Mouse (Mus musculus) MEL (cell line): ENCODE measurements at regions not wholly inside any gene's neighbourhood (a gene's known extent, or its start where the extent isn't known, plus 50 kb on each side); places are given as distances from the start of the nearest gene placed in this dataset.

Experiments used
- DNase-seq: peaks from one replicate; pipeline ENCODE4 v3.0.0; 2011; ENCODE audit warnings: low read depth, low spot score
- H3K27ac ChIP-seq: 2 replicates; pipeline ENCODE4 v1.5.1; 2012; ENCODE audit warnings: low read depth, mild to moderate bottlenecking, control low read depth, low read length, moderate library complexity; ENCODE audit not compliant: control insufficient read depth
- H3K27me3 ChIP-seq, 2 experiments: fragments of 150-350 bp in 1 of 2; sonication (generic) in 1 of 2; 2 replicates each; pipeline ENCODE4 v1.6.1; 2012; ENCODE audit warnings: low read length in 2 of 2, mild to moderate bottlenecking in 2 of 2, improper control_type of control experiment in 1 of 2, moderate library complexity in 1 of 2; ENCODE audit not compliant: insufficient read depth in 2 of 2, control insufficient read depth in 1 of 2
- H3K36me3 ChIP-seq, 2 experiments: 2 replicates each; pipeline ENCODE4 v1.6.1; 2012 to 2014; ENCODE audit warnings: low read length in 2 of 2, improper control_type of control experiment in 1 of 2, inconsistent platforms in 1 of 2, mild to moderate bottlenecking in 1 of 2; ENCODE audit not compliant: insufficient read depth in 2 of 2, control insufficient read depth in 1 of 2
- H3K4me1 ChIP-seq, 2 experiments: fragments of 150-350 bp in 1 of 2; sonication (generic) in 1 of 2; 2 replicates each; pipeline ENCODE4 v1.6.1; 2012; ENCODE audit warnings: low read length in 2 of 2, improper control_type of control experiment in 1 of 2, mild to moderate bottlenecking in 1 of 2; ENCODE audit not compliant: insufficient read depth in 2 of 2, control insufficient read depth in 1 of 2
- H3K4me3 ChIP-seq, 2 experiments: fragments of 150-350 bp in 1 of 2; sonication (generic) in 1 of 2; 2 replicates each; pipeline ENCODE4 v1.5.1; 2012; ENCODE audit warnings: low read depth in 2 of 2, low read length in 2 of 2, mild to moderate bottlenecking in 2 of 2, moderate library complexity in 2 of 2, control low read depth in 1 of 2, improper control_type of control experiment in 1 of 2; ENCODE audit not compliant: control insufficient read depth in 1 of 2, insufficient read depth in 1 of 2
- H3K79me2 ChIP-seq: 2 replicates; pipeline ENCODE4 v1.6.1; 2012; ENCODE audit warnings: mild to moderate bottlenecking, low read length, moderate library complexity; ENCODE audit not compliant: control insufficient read depth, poor library complexity, insufficient read depth
- H3K9ac ChIP-seq: 2 replicates; pipeline ENCODE4 v1.6.1; 2012; ENCODE audit warnings: low read depth, mild to moderate bottlenecking, control low read depth, low read length, moderate library complexity; ENCODE audit not compliant: control insufficient read depth, poor library complexity, severe bottlenecking
- H3K9me3 ChIP-seq: fragments of 150-350 bp; sonication (generic); replicated peaks from 2 replicates; pipeline ENCODE4 v1.6.1; 2012; ENCODE audit warnings: mild to moderate bottlenecking, low read length, improper control_type of control experiment, moderate library complexity; ENCODE audit not compliant: insufficient read depth
- CHD1 ChIP-seq: IDR thresholded peaks from 2 replicates; pipeline ENCODE4 v1.6.1; 2012; ENCODE audit warnings: low read depth, mild to moderate bottlenecking, inconsistent platforms, low read length, improper control_type of control experiment
- CHD2 ChIP-seq: IDR thresholded peaks from 2 replicates; pipeline ENCODE4 v1.6.1; 2011; ENCODE audit warnings: low read length, improper control_type of control experiment
- CTCF ChIP-seq, 3 experiments: IDR thresholded peaks in 2 of 3; conservative IDR thresholded peaks in 1 of 3; 2 replicates each; pipeline ENCODE4 v1.5.1; 2011 to 2012; ENCODE audit warnings: low read length in 3 of 3, low read depth in 2 of 3, mild to moderate bottlenecking in 2 of 3, improper control_type of control experiment in 1 of 3, inconsistent platforms in 1 of 3, mixed read lengths in 1 of 3, moderate library complexity in 1 of 3; ENCODE audit not compliant: control insufficient read depth in 1 of 3, insufficient read depth in 1 of 3, poor library complexity in 1 of 3, severe bottlenecking in 1 of 3
- ELF1 ChIP-seq: IDR thresholded peaks from 2 replicates; pipeline ENCODE4 v1.6.1; 2014; ENCODE audit warnings: low read depth, mild to moderate bottlenecking, inconsistent platforms, low read length, improper control_type of control experiment, moderate library complexity
- GABPA ChIP-seq: IDR thresholded peaks from 2 replicates; pipeline ENCODE4 v1.6.1; 2012; ENCODE audit warnings: low read depth, mild to moderate bottlenecking, inconsistent platforms, low read length, improper control_type of control experiment, moderate library complexity
- GATA1 ChIP-seq: IDR thresholded peaks from 2 replicates; pipeline ENCODE4 v1.6.1; 2011; ENCODE audit warnings: low read depth, low read length, improper control_type of control experiment
- HCFC1 ChIP-seq: IDR thresholded peaks from 2 replicates; pipeline ENCODE4 v1.6.1; 2012; ENCODE audit warnings: low read depth, mild to moderate bottlenecking, inconsistent platforms, low read length, improper control_type of control experiment, moderate library complexity
- JUND ChIP-seq: IDR thresholded peaks from 2 replicates; pipeline ENCODE4 v1.6.1; 2011; ENCODE audit warnings: low read depth, mild to moderate bottlenecking, improper control_type of control experiment, low read length
- MAX ChIP-seq: IDR thresholded peaks from 2 replicates; pipeline ENCODE4 v1.6.1; 2011; ENCODE audit warnings: low read length, improper control_type of control experiment
- MAZ ChIP-seq: IDR thresholded peaks from 2 replicates; pipeline ENCODE4 v1.6.1; 2012; ENCODE audit warnings: low read depth, mild to moderate bottlenecking, inconsistent platforms, low read length, improper control_type of control experiment
- MYB ChIP-seq: IDR thresholded peaks from 2 replicates; pipeline ENCODE4 v1.6.1; 2011; ENCODE audit warnings: mild to moderate bottlenecking, low read depth, low read length, improper control_type of control experiment
- NRF1 ChIP-seq: IDR thresholded peaks from 2 replicates; pipeline ENCODE4 v1.6.1; 2014; ENCODE audit warnings: low read depth, mild to moderate bottlenecking, inconsistent platforms, low read length, improper control_type of control experiment, moderate library complexity; ENCODE audit not compliant: poor library complexity, insufficient read depth, severe bottlenecking
- POLR2AphosphoS5 ChIP-seq: IDR thresholded peaks from 2 replicates; pipeline ENCODE4 v1.6.1; 2012; ENCODE audit warnings: low read depth, borderline replicate concordance, mild to moderate bottlenecking, inconsistent platforms, low read length, moderate library complexity, mixed read lengths
- RAD21 ChIP-seq: IDR thresholded peaks from 2 replicates; pipeline ENCODE4 v1.6.1; 2011; ENCODE audit warnings: mild to moderate bottlenecking, low read depth, low read length, improper control_type of control experiment
- RCOR1 ChIP-seq: IDR thresholded peaks from 2 replicates; pipeline ENCODE4 v1.6.1; 2012; ENCODE audit warnings: low read depth, mild to moderate bottlenecking, inconsistent platforms, low read length, improper control_type of control experiment
- SMC3 ChIP-seq: IDR thresholded peaks from 2 replicates; pipeline ENCODE4 v1.6.1; 2011; ENCODE audit warnings: low read depth, low read length, improper control_type of control experiment
- TCF12 ChIP-seq: IDR thresholded peaks from 2 replicates; pipeline ENCODE4 v1.6.1; 2014; ENCODE audit warnings: low read depth, mild to moderate bottlenecking, inconsistent platforms, low read length, improper control_type of control experiment, moderate library complexity
- UBTF ChIP-seq: IDR thresholded peaks from 2 replicates; pipeline ENCODE4 v1.6.1; 2012; ENCODE audit warnings: low read depth, mild to moderate bottlenecking, inconsistent platforms, low read length, improper control_type of control experiment, moderate library complexity, borderline replicate concordance; ENCODE audit not compliant: insufficient read depth
- USF1 ChIP-seq: IDR thresholded peaks from 2 replicates; pipeline ENCODE4 v1.6.1; 2014; ENCODE audit warnings: low read depth, mild to moderate bottlenecking, inconsistent platforms, low read length, improper control_type of control experiment, moderate library complexity
- ZC3H11A ChIP-seq: IDR thresholded peaks from 2 replicates; pipeline ENCODE4 v1.6.1; 2012; ENCODE audit warnings: low read depth, mild to moderate bottlenecking, inconsistent platforms, low read length, improper control_type of control experiment
- ZKSCAN1 ChIP-seq: IDR thresholded peaks from 2 replicates; pipeline ENCODE4 v1.6.1; 2012; ENCODE audit warnings: low read depth, mild to moderate bottlenecking, inconsistent platforms, low read length, improper control_type of control experiment, moderate library complexity

DNA sequence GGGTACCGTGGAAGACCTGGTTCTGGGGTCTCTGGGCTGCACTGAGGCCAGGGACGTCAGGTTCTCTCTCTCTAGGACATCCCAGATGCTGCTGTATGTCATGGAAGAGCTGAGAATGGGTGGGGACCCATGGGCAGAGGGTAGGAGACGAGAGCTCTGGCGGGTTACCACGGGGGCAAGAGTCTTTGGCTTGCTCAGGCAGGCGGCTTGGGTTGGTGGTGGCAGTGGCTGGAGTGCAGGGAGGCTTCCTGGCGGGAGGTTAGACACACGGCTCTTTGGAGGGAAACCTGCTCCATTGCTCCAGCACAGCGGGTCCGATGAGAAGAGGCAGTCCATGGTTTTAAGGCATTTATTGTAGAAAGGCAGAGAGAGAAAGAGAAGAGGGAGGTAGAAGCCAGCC, 138.9 kb downstream of the Tmem17 start:
- H3K4me3 ChIP-seq = no peak overlapping the region
- no peaks in the 10 kb centered on the region for H3K9me3 ChIP-seq

DNA sequence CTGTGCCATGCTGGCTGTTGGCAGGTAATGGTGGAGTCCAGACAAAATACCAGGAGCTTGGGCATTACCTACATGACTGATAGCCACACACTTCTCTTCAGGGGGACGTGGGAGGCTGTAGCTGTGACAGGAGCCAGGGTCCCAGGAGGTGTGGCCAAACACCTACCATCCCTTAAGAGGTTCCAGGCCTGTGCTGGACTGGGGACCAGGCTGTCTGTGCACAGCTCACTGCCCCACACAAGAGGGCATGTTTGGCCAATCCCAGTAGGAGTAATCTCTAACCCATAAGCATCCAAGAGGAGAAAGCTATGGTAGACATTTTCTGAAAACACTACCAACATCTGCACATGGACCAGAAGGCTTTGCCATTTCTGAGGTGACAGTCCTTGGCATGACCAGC, 139.4 kb downstream of the Tmem17 start:
- Histone ChIP-seq H3K4me1 (peaks cover 2 to 14% of the 10 kb centered on the region in 2 experiments; a peak in 3 of 4 replicates), H3K36me3 (peaks cover 0 to 12% of the 10 kb centered on the region in 2 experiments; a peak in 2 of 4 replicates), H3K79me2 (no peaks in the 10 kb centered on the region), H3K9me3 (no peaks in the 10 kb centered on the region), H3K27ac (no peak overlapping the region), H3K4me3 (no peak overlapping the region), H3K27me3 (no peaks in the 10 kb centered on the region), H3K9ac (no peak overlapping the region)
- TF ChIP-seq CHD1 (no peak), MYB (no peak), RCOR1 (no peak), RAD21 (no peak), MAX (no peak), POLR2AphosphoS5 (no peak), ZC3H11A (no peak), NRF1 (no peak), USF1 (no peak)
- DNase-seq = no peak

More for the DNA sequence above, 138.9 kb downstream of the Tmem17 start:
- H3K27ac ChIP-seq = no peak overlapping the region
- H3K79me2 ChIP-seq = no peaks in the 10 kb centered on the region
- DNase-seq = no peak
- H3K4me1 ChIP-seq = peaks cover 2 to 14% of the 10 kb centered on the region in 2 experiments; a peak in 3 of 4 replicates
- H3K9ac ChIP-seq = no peak overlapping the region
- H3K27me3 ChIP-seq = no peaks in the 10 kb centered on the region
- TF ChIP-seq TCF12 (no peak), JUND (no peak), CHD2 (no peak), MYB (no peak)
- peaks cover 0 to 12% of the 10 kb centered on the region in 2 experiments; a peak in 2 of 4 replicates for H3K36me3 ChIP-seq

DNA sequence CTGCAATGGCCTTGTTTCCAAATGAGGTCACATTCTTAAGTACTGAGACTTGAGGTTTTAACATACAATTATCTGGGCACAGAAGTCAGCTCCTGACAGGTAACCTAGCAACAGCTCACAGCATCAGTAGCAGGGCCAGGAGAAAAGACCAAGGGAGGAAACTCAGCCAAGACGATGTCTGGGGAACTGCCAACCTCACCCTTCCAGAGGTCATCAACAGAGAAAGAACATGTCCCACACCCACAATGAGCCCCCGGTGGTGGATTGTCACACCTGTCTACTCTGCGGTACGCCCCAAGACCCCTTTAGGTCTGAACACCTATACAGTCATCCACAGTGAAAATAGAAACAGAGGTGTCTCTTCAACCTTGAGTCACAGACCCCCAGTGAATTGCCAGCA, 140.0 kb downstream of the Tmem17 start:
- TF ChIP-seq CTCF (IDR thresholded peaks at IDR 0.05 in 2 of 3, conservative IDR thresholded peaks at IDR 0.05 in 1 of 3; ENCODE audit: control insufficient read depth in 1 of 3, insufficient read depth in 1 of 3, low read depth in 2 of 3, low read length in 3 of 3, poor library complexity in 1 of 3, severe bottlenecking in 1 of 3) = no peak
- no peak for TF ChIP-seq ZKSCAN1
- TF ChIP-seq GABPA = no peak
- no peak for TF ChIP-seq TCF12
- TF ChIP-seq SMC3 = no peak
- no peak for TF ChIP-seq UBTF
- TF ChIP-seq ELF1 = no peak
- no peak for TF ChIP-seq GATA1
- TF ChIP-seq MAZ = no peak
- TF ChIP-seq HCFC1 = no peak
- no peak overlapping the region for H3K27ac ChIP-seq
- no peaks in the 10 kb centered on the region for H3K79me2 ChIP-seq
- no peak overlapping the region for H3K4me3 ChIP-seq
- DNase-seq = no peak
- no peaks in the 10 kb centered on the region for H3K27me3 ChIP-seq
- H3K9me3 ChIP-seq = no peaks in the 10 kb centered on the region
- H3K9ac ChIP-seq = no peak overlapping the region
- H3K4me1 ChIP-seq = peaks cover 2 to 14% of the 10 kb centered on the region in 2 experiments; a peak in 3 of 4 replicates
- peaks cover 0 to 12% of the 10 kb centered on the region in 2 experiments; a peak in 2 of 4 replicates for H3K36me3 ChIP-seq
